Mouse (Mus musculus) embryonic facial prominence, embryonic 13.5 days (tissue): ENCODE data around the gene Rln1. TPM values are rescaled to one million over a fixed set of nuclear protein-coding genes. Genes with fewer than 3 reads are reported as not detected.
A peak's percentile ranks its signal among the peaks of the same experiment; 100 is the strongest.

Source experiments
- ATAC-seq: fragments of 200-750 bp; cut with Nextera tagmentation; 2 replicates; pipeline ENCODE4 v1.8.0; 2017; ENCODE audit warnings: low read depth; ENCODE audit not compliant: insufficient number of reproducible peaks, insufficient read depth, low FRiP score, low TSS enrichment
- H3K27ac ChIP-seq: fragments of 300-500 bp; sonication (generic); 2 replicates; pipeline ENCODE4 v1.5.1; 2015; ENCODE audit warnings: moderate library complexity, mild to moderate bottlenecking, inconsistent platforms
- H3K27me3 ChIP-seq: fragments of 300-500 bp; sonication (generic); 2 replicates; pipeline ENCODE4 v1.6.1; 2015; ENCODE audit warnings: mild to moderate bottlenecking, inconsistent platforms
- H3K36me3 ChIP-seq: fragments of 300-500 bp; sonication (generic); 2 replicates; pipeline ENCODE4 v1.6.1; 2015; ENCODE audit warnings: mild to moderate bottlenecking, inconsistent platforms
- H3K4me1 ChIP-seq: fragments of 300-500 bp; sonication (generic); 2 replicates; pipeline ENCODE4 v1.6.1; 2015; ENCODE audit warnings: inconsistent platforms
- H3K4me2 ChIP-seq: fragments of 300-500 bp; sonication (generic); 2 replicates; pipeline ENCODE4 v1.6.1; 2015; ENCODE audit warnings: moderate library complexity, mild to moderate bottlenecking, inconsistent platforms
- H3K4me3 ChIP-seq: fragments of 300-500 bp; sonication (generic); 2 replicates; pipeline ENCODE4 v1.5.1; 2015; ENCODE audit warnings: mild to moderate bottlenecking, inconsistent platforms
- H3K9ac ChIP-seq: fragments of 300-500 bp; sonication (generic); 2 replicates; pipeline ENCODE4 v1.6.1; 2015; ENCODE audit warnings: mild to moderate bottlenecking, inconsistent platforms
- H3K9me3 ChIP-seq: fragments of 300-500 bp; sonication (generic); 2 replicates; pipeline ENCODE4 v1.6.1; 2016; ENCODE audit warnings: inconsistent platforms
- WGBS: fragments of 180-500 bp; shearing (Covaris S2); methylation state at CpG from one replicate; pipeline ENCODE4 v1.1.7; 2015; ENCODE audit warnings: mixed read lengths; 5-methylcytosine and 5-hydroxymethylcytosine counted together
- polyA plus RNA-seq: library from polyadenylated mRNA; unstranded; fragments of >200 nt; fragmentation: Nextera tagmentation; extraction: Ambion mirVana; gene quantifications from 2 replicates; pipeline ENCODE4 v1.2.1, GENCODE M21; 2015

Rln1 gene
- polyA plus RNA-seq, result not detected in 2 replicates

DNA sequence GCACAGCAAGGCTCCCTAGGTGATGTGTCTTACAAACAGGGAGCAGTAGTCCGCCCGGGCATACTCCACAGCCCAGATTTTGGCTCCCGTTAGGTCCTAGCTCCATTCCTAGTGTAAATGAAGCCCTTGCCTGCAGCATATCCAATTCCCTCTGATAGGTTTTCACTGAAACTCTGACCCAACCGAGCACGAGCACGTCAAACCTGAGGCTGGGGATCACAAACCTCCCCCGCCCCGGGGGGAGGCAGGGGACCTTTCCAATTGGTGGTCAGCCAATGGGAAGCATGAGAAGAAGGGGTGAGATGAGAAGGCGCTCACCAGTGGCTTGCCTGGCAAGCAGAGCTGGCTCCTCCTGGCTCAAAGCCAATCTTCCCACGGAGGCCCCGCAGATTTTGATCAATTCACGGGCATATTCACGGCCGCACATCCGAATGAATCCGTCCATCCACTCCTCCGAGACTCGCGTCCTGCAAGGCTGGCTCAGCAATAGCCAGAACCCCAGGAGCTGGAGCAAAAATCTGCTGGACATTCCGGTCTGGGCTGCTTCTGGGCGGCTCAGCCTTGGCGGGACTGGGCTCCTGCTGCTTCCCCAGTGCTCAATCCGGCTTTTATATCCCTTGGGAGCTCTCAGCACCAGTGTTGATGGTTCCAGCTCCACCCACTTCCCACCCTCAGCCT is at the start of gene Rln1:
Gene Rln1 (minus strand): TSS at position 603 of the 678 bp plus-strand sequence.
- H3K4me3 ChIP-seq, result peak within 1 kb of the TSS; percentile 44
- peak within 1 kb of the TSS; percentile 74 for H3K9ac ChIP-seq
- H3K4me1 ChIP-seq, result peaks cover 10% of the 10 kb centered on the region
- peaks cover 18% of the 10 kb centered on the region for H3K27me3 ChIP-seq
- H3K9me3 ChIP-seq, result no peaks in the 10 kb centered on the region
- H3K27ac ChIP-seq, result no peak within 1 kb of the TSS
- H3K36me3 ChIP-seq, result no peaks in the 10 kb centered on the region
- H3K4me2 ChIP-seq, result peak within 1 kb of the TSS; percentile 84
- no peak for ATAC-seq
- 2% methylated on average over 23 of the region's 23 CpGs for WGBS

DNA sequence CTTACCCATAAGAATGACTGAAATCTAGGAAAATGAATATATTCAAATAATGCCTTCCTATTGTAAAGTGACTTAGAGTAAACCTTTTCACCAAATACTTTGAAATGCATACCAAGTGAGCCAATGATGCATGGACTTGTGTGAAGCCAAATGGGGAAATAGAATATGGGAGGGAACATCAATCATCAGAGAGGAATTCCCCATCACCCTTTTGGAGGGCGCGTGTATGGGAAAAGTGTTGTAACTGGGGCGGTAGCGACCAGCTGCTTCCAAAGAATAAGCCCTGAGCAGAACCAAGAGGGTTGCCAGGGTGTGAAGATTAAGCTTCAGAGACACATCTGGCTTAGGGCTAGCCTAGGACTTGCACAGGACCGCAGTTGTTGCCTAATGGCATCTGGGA is 48.9 kb upstream of the Rln1 start:
- no peaks in the 10 kb centered on the region; the same call in 1 of the 2 replicates for H3K4me1 ChIP-seq
- 93% methylated on average over 5 of the region's 5 CpGs for WGBS
- H3K9me3 ChIP-seq, result no peaks in the 10 kb centered on the region
- H3K9ac ChIP-seq, result no peak overlapping the region
- no peak for ATAC-seq
- no peak overlapping the region for H3K27ac ChIP-seq
- H3K27me3 ChIP-seq, result no peaks in the 10 kb centered on the region
- no peak overlapping the region for H3K4me2 ChIP-seq
- H3K36me3 ChIP-seq, result no peaks in the 10 kb centered on the region
- no peak overlapping the region for H3K4me3 ChIP-seq

DNA sequence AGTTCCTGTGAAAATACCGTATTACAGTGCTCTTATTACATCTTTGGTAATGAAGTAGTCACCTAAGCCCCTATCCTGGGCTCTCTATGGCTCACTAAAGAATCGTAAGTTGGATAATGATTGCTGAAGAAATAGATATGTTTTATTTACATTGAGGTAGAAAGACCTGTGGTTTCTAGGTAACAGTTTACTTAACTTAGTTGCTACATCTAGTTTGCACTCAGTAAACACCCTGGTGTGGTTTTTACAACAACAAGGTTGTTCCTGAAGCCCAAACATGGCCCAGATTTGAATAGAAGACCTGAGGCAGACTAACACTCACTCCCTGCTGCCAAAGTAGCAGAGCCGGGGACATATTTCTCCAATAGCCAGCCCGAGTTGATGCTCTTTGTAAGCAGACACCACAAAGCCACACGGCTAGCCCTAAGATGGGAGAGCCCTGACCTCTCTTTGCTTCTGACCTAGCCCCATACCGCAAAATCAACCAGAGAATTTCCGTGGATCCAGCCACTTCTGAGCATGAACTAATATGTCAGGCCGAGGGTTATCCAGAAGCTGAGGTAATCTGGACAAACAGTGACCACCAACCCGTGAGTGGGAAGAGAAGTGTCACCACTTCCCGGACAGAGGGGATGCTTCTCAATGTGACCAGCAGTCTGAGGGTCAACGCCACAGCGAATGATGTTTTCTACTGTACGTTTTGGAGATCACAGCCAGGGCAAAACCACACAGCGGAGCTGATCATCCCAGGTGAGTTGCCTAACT is 45.6 kb upstream of the Rln1 start:
- Histone ChIP-seq H3K36me3 (no peaks in the 10 kb centered on the region), H3K4me2 (no peak overlapping the region), H3K4me1 (no peaks in the 10 kb centered on the region), H3K9me3 (no peaks in the 10 kb centered on the region), H3K9ac (no peak overlapping the region), H3K4me3 (no peak overlapping the region), H3K27ac (no peak overlapping the region), H3K27me3 (no peaks in the 10 kb centered on the region)
- ATAC-seq, result no peak
- 86% methylated on average over 14 of the region's 14 CpGs for WGBS

DNA sequence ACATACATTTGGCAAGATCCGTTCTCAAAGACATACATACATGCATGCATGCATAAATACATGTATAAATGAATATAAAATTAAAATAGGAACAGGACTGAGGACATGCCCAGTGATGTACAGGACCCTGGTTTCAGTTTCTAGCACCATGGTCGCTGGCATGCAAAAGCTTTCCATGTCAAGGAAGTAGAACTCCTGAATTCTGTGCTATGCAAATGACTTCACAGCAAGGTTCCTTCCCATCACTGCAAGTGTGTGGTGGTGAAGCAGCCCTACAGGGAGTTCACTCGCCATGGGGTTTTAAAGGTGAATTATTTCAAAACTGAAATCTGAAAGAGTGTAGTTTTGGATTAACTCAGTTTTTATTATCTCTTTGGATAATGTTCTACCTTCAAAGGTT is 41.9 kb upstream of the Rln1 start:
- no peak for ATAC-seq

DNA sequence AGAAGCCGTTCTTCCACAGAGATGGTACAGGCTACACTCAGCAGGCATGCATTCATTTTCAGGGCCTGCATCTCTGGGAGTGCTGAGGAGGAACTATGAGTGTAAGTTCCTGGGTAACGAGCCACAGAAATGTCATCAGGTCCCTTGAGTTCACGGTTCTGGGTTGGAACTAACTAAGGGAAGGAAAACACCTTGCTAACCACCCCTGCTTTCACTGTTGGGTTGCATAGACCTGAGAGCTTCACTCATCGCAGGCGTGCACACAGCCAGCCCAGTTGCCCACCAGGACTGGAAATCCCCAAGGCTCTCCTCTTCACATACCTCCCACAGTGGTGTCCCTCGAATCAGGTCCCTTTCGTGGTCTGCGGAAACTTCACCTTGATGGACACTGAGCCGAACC is 40.5 kb upstream of the Rln1 start:
- no peak overlapping the region for H3K9ac ChIP-seq
- H3K4me2 ChIP-seq, result no peak overlapping the region
- H3K4me1 ChIP-seq, result no peaks in the 10 kb centered on the region
- no peak overlapping the region for H3K4me3 ChIP-seq
- no peak for ATAC-seq
- WGBS, result 91% methylated on average over 9 of the region's 9 CpGs
- H3K27me3 ChIP-seq, result no peaks in the 10 kb centered on the region
- H3K36me3 ChIP-seq, result no peaks in the 10 kb centered on the region
- no peak overlapping the region for H3K27ac ChIP-seq
- H3K9me3 ChIP-seq, result no peaks in the 10 kb centered on the region

More for the DNA sequence above, 41.9 kb upstream of the Rln1 start:
- no peak overlapping the region for H3K4me3 ChIP-seq
- H3K9ac ChIP-seq, result no peak overlapping the region
- no peaks in the 10 kb centered on the region for H3K4me1 ChIP-seq
- no peaks in the 10 kb centered on the region for H3K9me3 ChIP-seq
- H3K4me2 ChIP-seq, result no peak overlapping the region
- H3K27ac ChIP-seq, result no peak overlapping the region
- no peaks in the 10 kb centered on the region for H3K27me3 ChIP-seq
- H3K36me3 ChIP-seq, result no peaks in the 10 kb centered on the region
- WGBS, result 71% methylated on average over 3 of the region's 3 CpGs

DNA sequence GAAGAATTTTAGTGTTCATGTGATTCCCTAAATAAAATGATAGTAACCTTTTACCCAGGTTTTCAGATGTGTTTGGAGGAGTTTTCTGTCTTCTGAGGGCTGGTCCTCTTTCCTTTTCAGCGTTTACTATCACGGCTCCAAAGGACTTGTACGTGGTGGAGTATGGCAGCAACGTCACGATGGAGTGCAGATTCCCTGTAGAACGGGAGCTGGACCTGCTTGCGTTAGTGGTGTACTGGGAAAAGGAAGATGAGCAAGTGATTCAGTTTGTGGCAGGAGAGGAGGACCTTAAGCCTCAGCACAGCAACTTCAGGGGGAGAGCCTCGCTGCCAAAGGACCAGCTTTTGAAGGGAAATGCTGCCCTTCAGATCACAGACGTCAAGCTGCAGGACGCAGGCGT is 39.0 kb upstream of the Rln1 start:
- Histone ChIP-seq H3K27ac (no peak overlapping the region), H3K9me3 (no peaks in the 10 kb centered on the region), H3K4me1 (no peaks in the 10 kb centered on the region), H3K4me3 (peak overlapping the region; percentile 12; the same call in 1 of the 2 replicates), H3K9ac (peak overlapping the region; percentile 52), H3K4me2 (peak overlapping the region; percentile 41), H3K36me3 (no peaks in the 10 kb centered on the region), H3K27me3 (no peaks in the 10 kb centered on the region)
- WGBS, result 35% methylated on average over 11 of the region's 11 CpGs
- ATAC-seq, result no peak

DNA sequence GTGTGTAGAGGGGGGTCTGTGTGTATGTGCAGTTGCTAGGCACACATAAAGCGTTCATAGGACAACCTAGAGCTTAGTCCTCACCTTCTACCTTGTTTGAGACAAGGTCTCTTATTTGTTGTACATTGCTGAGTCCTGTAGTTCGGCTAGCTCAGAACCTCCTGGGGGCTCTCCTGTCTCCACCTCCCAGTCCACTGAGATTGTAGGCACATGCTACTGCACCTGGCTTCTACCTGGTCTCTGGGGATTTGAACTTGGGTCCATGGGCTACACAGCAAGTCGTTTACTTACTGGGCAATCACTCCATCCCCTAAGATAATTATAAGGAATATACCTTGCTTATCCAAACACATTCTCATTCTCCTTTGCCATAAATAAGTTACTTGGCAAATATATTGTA is 38.2 kb upstream of the Rln1 start:
- H3K9me3 ChIP-seq, result no peaks in the 10 kb centered on the region
- no peak for ATAC-seq
- WGBS, result 82% methylated on average over 3 of the region's 3 CpGs
- no peak overlapping the region for H3K4me3 ChIP-seq
- H3K27me3 ChIP-seq, result peaks cover 3% of the 10 kb centered on the region; the same call in 1 of the 2 replicates
- no peaks in the 10 kb centered on the region for H3K4me1 ChIP-seq
- H3K27ac ChIP-seq, result no peak overlapping the region
- no peak overlapping the region for H3K9ac ChIP-seq
- H3K36me3 ChIP-seq, result no peaks in the 10 kb centered on the region
- H3K4me2 ChIP-seq, result no peak overlapping the region

DNA sequence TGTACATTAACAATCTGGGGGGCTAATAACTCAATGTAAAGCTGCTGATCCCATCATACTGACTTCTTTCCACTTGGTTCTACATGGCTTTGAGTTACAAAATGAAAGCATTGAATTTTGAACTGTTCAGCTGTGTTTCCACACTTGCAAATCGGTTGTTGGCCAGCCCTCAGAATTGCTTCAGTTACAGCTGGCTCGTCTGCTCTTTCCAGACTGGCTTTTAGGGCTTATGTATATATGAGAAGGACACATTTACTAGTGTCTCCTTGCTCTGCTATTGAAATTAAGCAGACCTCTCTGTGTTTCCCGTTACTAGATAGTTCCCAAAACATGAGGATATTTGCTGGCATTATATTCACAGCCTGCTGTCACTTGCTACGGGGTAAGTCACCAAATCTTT is 37.7 kb upstream of the Rln1 start:
- ATAC-seq, result no peak
- WGBS, result 52% methylated on average over 4 of the region's 4 CpGs

DNA sequence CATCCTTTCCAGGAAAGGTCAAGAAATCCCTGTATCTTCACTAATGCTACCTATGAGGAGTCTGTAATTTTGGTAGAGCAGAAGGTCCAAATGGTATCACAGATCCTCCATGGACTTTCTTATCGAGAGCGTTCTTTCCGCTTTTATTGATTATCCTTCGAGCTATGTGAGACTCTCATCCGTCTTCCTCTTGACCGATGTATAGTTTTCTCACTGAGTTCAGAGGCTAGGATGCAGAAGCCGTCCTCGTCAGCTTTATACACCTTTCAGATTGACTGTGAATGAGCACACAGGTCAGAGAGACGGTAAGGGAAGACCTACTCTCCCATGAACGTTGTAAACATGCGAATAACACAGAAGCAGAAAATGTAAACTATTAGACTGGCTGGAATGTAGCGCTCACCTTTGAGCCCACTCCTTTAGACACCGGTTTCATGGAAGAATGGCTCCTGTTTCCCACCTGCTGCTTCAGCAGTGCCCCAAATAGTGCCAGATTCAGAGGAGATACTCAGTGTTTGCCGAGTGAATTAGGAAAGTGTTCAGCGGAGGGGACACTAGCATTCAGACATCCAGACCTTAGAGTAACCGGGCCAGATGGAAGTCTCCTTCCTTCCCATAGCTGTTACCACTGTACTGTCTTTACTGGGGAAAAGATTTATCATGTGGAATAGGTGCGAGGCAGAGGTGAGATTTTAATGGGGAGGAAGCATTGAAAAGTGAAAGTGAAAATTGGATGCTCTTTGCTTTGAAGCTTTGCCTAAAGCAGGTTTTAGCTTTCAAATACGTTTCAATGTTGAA is 37.0 kb upstream of the Rln1 start:
- Histone ChIP-seq H3K27ac (no peak overlapping the region), H3K36me3 (no peaks in the 10 kb centered on the region), H3K9ac (no peak overlapping the region), H3K4me2 (peak overlapping the region; percentile 7; the same call in 1 of the 2 replicates), H3K9me3 (no peaks in the 10 kb centered on the region), H3K4me3 (no peak overlapping the region), H3K27me3 (peaks cover 3% of the 10 kb centered on the region; the same call in 1 of the 2 replicates), H3K4me1 (peaks cover 7% of the 10 kb centered on the region)
- WGBS, result 84% methylated on average over 18 of the region's 18 CpGs
- no peak for ATAC-seq

More for the DNA sequence above, 37.7 kb upstream of the Rln1 start:
- H3K36me3 ChIP-seq, result no peaks in the 10 kb centered on the region
- H3K4me2 ChIP-seq, result peak overlapping the region; percentile 7; the same call in 1 of the 2 replicates
- H3K4me1 ChIP-seq, result peaks cover 4% of the 10 kb centered on the region; the same call in 1 of the 2 replicates
- H3K9me3 ChIP-seq, result no peaks in the 10 kb centered on the region
- H3K9ac ChIP-seq, result no peak overlapping the region
- H3K27ac ChIP-seq, result no peak overlapping the region
- peaks cover 3% of the 10 kb centered on the region; the same call in 1 of the 2 replicates for H3K27me3 ChIP-seq
- no peak overlapping the region for H3K4me3 ChIP-seq

DNA sequence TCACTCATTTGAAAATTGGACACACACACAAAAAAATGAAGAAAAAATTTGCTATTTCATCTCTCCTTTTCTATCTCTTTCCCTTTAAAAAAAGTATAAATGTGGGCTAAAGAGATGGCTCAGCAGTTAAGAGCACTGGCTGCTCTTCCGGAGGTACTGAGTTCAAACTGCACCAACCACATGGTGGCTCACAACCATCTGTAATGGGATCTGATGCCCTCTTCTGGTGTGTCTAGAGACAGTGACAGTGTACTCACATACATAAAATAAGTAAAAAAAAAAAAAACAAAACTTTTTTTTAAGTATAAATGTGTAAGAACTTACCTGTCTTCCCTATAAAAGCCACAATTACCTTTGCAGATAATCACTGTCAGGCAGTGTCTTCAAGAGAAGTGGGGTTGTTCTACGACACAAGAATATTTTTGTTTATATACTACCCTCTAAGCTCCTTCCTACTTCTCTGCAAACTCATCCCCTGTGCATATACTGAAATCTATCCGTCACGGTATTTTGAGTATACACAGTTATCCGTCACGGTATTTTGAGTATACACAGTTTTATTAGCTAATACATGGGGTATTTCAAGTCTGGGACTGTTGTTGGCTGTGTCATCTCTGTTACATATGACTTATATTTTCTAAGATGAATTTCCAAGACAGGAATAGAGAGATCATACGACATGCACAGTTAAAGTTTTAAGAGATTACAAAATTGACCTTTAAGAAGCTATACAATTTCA is 36.2 kb upstream of the Rln1 start:
- no peak overlapping the region for H3K4me3 ChIP-seq

DNA sequence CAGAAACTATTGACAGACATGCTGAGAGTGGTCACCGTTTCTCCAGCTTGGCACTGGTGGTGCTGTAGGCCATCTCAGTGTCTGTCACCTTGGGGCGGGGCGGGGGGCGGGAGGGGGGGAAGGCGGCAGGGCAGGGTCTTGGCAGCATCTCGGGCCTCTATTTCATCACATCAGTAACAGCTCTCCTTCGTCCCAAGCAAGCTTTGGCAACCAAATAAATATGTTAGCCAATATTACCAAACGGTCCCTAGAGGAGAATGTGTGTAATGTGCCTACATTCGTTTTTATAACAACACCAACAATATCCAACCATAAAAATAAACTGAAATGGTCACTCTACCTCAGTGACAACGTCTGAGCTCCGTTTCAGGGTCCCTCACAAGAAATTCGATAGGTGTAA is 35.6 kb upstream of the Rln1 start:
- Histone ChIP-seq H3K9me3 (no peaks in the 10 kb centered on the region), H3K27me3 (peaks cover 3% of the 10 kb centered on the region; the same call in 1 of the 2 replicates), H3K27ac (no peak overlapping the region), H3K4me3 (no peak overlapping the region), H3K4me1 (peaks cover 8% of the 10 kb centered on the region), H3K36me3 (no peaks in the 10 kb centered on the region), H3K9ac (no peak overlapping the region), H3K4me2 (no peak overlapping the region)
- no peak for ATAC-seq
- WGBS, result 68% methylated on average over 12 of the region's 12 CpGs

More for the DNA sequence above, 36.2 kb upstream of the Rln1 start:
- no peak overlapping the region for H3K27ac ChIP-seq
- H3K9ac ChIP-seq, result no peak overlapping the region
- peaks cover 3% of the 10 kb centered on the region; the same call in 1 of the 2 replicates for H3K27me3 ChIP-seq
- peaks cover 8% of the 10 kb centered on the region for H3K4me1 ChIP-seq
- ATAC-seq, result no peak
- 84% methylated on average over 7 of the region's 7 CpGs for WGBS
- H3K9me3 ChIP-seq, result no peaks in the 10 kb centered on the region
- H3K4me2 ChIP-seq, result no peak overlapping the region
- no peaks in the 10 kb centered on the region for H3K36me3 ChIP-seq
